Mouse (Mus musculus) stomach, postnatal 0 days (tissue): ENCODE data around the gene Sgms1. TPM values are rescaled to one million over a fixed set of nuclear protein-coding genes. Genes with fewer than 3 reads are reported as not detected.

Experiments used
- ATAC-seq: fragments of 200-750 bp; cut with Nextera tagmentation; 2 replicates; pipeline ENCODE4 v1.8.0; 2017; ENCODE audit not compliant: low FRiP score, low TSS enrichment
- DNase-seq: peaks from one replicate; pipeline ENCODE4 v3.0.0-alpha.2; 2016; ENCODE audit warnings: low spot score
- H3K27ac ChIP-seq: fragments of 300-500 bp; sonication (generic); replicated peaks from 2 replicates; pipeline ENCODE4 v1.5.1; 2014; ENCODE audit warnings: mild to moderate bottlenecking, control low read depth
- H3K27me3 ChIP-seq: fragments of 300-500 bp; sonication (generic); 2 replicates; pipeline ENCODE4 v1.6.1; 2014; ENCODE audit warnings: low read length; ENCODE audit not compliant: control insufficient read depth, insufficient read depth
- H3K36me3 ChIP-seq: fragments of 300-500 bp; sonication (generic); 2 replicates; pipeline ENCODE4 v1.6.1; 2014; ENCODE audit warnings: low read length, mixed read lengths; ENCODE audit not compliant: control insufficient read depth, insufficient read depth
- H3K4me1 ChIP-seq: fragments of 300-500 bp; sonication (generic); replicated peaks from 2 replicates; pipeline ENCODE4 v1.6.1; 2014; ENCODE audit warnings: antibody characterized with exemption; ENCODE audit not compliant: control insufficient read depth, insufficient read depth
- H3K4me2 ChIP-seq: fragments of 300-500 bp; sonication (generic); replicated peaks from 2 replicates; pipeline ENCODE4 v1.6.1; 2014; ENCODE audit warnings: low read depth, mild to moderate bottlenecking, control low read depth, moderate library complexity
- H3K4me3 ChIP-seq: fragments of 300-500 bp; sonication (generic); 2 replicates; pipeline ENCODE4 v1.5.1; 2014; ENCODE audit warnings: low read depth, low read length, control low read depth
- H3K9ac ChIP-seq: fragments of 300-500 bp; sonication (generic); 2 replicates; pipeline ENCODE4 v1.6.1; 2014; ENCODE audit warnings: mild to moderate bottlenecking, low read length, control low read depth, mixed read lengths
- H3K9me3 ChIP-seq: fragments of 300-500 bp; sonication (generic); 2 replicates; pipeline ENCODE4 v1.6.1; 2016; ENCODE audit warnings: low read length; ENCODE audit not compliant: control insufficient read depth
- CTCF ChIP-seq: IDR thresholded peaks from 2 replicates; pipeline ENCODE4 v1.5.1; 2016; ENCODE audit warnings: antibody characterized with exemption, low read depth, mild to moderate bottlenecking, moderate library complexity
- EP300 ChIP-seq: optimal IDR thresholded peaks from 2 replicates; pipeline ENCODE3; 2016; ENCODE audit warnings: antibody characterized with exemption
- WGBS: fragments of 180-500 bp; shearing (Covaris S2); extraction: QIAGEN DNeasy Blood & Tissue Kit; methylation state at CpG from one replicate; pipeline ENCODE4 v1.1.7; 2014; 5-methylcytosine and 5-hydroxymethylcytosine counted together
- polyA plus RNA-seq: library from polyadenylated mRNA; unstranded; fragments of >200 nt; fragmentation: Nextera tagmentation; extraction: Ambion mirVana; gene quantifications from 2 replicates; pipeline ENCODE4 v1.2.1, GENCODE M21; 2015

Sgms1 gene
- polyA plus RNA-seq, 1 experiment from 2014 or later = 29.3 TPM

DNA sequence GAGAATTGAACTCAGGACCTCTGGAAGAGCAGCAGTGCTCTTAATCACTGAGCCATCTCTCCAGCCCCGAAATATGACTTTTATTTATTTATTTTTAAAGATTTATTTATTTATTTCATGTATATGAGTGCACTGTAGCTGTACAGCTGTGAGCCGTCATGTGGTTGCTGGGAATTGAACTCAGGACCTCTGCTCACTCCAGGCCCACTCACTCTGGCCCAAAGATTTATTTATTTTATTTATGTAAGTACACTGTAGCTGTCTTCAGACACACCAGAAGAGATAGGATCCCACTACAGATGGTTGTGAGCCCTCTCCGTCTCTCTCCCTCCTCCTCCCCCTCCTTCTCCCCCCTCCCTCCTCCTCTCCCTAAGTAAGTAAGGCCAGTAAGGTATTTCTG is 101.7 kb downstream of the Sgms1 start:
- Histone ChIP-seq H3K4me1 (peaks cover 5% of the 10 kb centered on the region), H3K4me2 (no peak overlapping the region), H3K9ac (no peak overlapping the region), H3K36me3 (no peaks in the 10 kb centered on the region), H3K9me3 (no peaks in the 10 kb centered on the region), H3K4me3 (no peak overlapping the region), H3K27ac (no peak overlapping the region), H3K27me3 (no peaks in the 10 kb centered on the region)
- ATAC-seq (peak; percentile 22; the same call in 1 of the 2 replicates), DNase-seq (no peak)
- WGBS = 71% methylated on average over 3 of the region's 3 CpGs
- TF ChIP-seq EP300 (no peak), CTCF (no peak)

DNA sequence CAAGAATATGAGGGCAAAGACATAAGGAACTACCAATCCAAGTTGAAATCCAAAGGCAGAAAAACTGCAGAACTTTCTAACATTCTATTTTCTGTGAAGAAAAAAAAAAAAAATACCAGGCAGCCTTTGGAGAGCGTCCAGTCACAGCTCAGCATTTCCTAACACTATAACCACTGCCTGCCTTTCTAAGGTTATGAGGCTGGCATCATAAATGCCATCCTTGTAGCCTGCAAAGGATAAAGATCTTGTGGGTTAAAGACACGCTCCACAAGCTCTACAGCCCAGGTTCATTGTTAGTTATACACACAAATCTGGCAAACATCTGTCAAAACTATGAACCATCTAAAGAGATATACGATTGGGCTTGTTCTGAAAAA is 104.1 kb downstream of the Sgms1 start:
- 58% methylated on average over 3 of the region's 3 CpGs for WGBS
- ATAC-seq (no peak), DNase-seq (no peak)
- TF ChIP-seq EP300 = no peak
- no peak for TF ChIP-seq CTCF
- Histone ChIP-seq H3K9ac (no peak overlapping the region), H3K4me2 (no peak overlapping the region), H3K9me3 (no peaks in the 10 kb centered on the region), H3K27me3 (no peaks in the 10 kb centered on the region), H3K27ac (no peak overlapping the region), H3K4me3 (no peak overlapping the region), H3K4me1 (no peaks in the 10 kb centered on the region), H3K36me3 (no peaks in the 10 kb centered on the region)

DNA sequence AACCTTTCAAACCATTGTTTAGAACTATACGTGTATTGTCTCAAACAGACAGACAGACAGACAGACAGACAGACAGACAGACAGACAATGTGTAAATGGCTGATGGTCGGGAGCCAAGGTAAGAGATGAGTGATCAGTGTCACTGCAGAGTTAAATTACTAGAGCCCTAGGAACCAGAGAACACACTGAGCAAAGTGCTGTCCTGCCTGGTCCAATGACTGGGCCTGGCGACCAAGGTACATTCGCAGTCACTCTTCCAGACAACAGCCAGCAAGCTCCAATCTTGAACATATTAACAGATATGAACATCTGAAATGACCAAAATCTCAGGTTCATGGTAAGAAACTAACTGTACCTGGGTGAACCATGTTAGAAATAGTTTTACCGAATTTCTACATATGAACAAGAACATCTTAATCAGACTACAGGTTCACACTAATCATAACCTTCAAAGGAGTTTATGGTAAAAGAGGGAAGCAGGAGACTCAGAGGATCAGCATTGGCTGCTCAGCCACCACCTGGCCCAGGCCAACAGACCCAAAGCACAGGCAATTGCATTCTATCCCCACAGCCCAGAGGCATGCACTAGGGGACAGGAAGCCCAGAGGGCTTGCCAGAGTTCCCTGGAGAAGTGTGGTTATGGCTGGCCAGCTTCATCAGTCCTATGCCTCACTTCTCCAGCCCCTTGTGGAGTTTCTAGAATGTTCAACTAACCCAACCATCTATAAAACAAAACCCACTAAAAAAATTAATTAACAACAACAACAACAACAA is 104.6 kb downstream of the Sgms1 start:
- DNase-seq (no peak), ATAC-seq (no peak)
- H3K27me3 ChIP-seq = no peaks in the 10 kb centered on the region
- H3K9me3 ChIP-seq = no peaks in the 10 kb centered on the region
- H3K4me3 ChIP-seq = no peak overlapping the region
- H3K36me3 ChIP-seq = no peaks in the 10 kb centered on the region
- H3K9ac ChIP-seq = no peak overlapping the region
- no peak overlapping the region for H3K27ac ChIP-seq
- TF ChIP-seq EP300 (no peak), CTCF (no peak)
- no peak overlapping the region for H3K4me2 ChIP-seq
- 95% methylated on average over 5 of the region's 5 CpGs for WGBS
- H3K4me1 ChIP-seq = no peaks in the 10 kb centered on the region

DNA sequence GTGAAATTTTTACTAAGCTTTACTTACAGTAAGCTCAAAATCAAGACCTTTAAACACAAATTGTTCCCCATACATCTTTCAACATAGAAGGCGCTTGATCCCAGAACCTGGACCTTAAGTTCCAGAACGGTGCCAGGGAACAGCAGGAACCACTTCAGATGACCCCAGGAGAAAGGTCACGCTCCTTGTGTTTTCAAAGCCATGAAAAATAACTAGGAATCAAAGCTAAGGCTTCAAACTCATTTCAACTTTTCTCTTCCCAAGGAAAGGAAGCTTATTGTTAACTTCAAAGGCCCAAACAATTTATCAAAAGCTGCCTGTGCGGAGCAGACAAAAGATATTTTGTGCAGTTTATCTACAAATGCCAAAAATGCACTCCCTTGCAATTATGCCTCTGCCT is 107.6 kb downstream of the Sgms1 start:
- DNase-seq = no peak
- 68% methylated on average over 4 of the region's 4 CpGs for WGBS

DNA sequence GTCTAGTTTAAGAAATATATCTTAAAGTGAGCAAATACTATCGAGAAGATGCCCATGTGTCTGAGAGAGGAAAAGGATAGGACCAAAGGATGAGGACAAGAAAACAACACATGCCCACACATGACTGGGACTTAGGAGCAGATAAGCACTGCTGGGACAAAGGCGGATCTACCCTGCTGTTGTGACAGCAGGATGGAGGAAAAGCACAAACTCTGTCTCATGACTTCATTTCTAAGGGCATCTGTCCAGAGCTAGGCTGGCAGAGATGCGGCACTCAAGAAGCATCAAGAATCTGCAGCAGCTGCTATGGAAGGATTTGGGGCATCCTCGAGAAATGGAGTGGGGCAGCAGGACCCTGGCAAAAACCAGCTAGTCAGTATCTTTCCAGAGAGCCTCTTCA is 109.1 kb downstream of the Sgms1 start:
- WGBS = 85% methylated on average over 4 of the region's 4 CpGs
- H3K4me3 ChIP-seq = no peak overlapping the region
- TF ChIP-seq EP300 (no peak), CTCF (no peak)

More for the DNA sequence above, 107.6 kb downstream of the Sgms1 start:
- Histone ChIP-seq H3K36me3 (no peaks in the 10 kb centered on the region), H3K27ac (no peak overlapping the region), H3K9me3 (no peaks in the 10 kb centered on the region), H3K4me3 (no peak overlapping the region), H3K9ac (no peak overlapping the region), H3K4me2 (no peak overlapping the region), H3K27me3 (no peaks in the 10 kb centered on the region), H3K4me1 (no peaks in the 10 kb centered on the region)
- no peak for ATAC-seq
- TF ChIP-seq EP300 (no peak), CTCF (no peak)

DNA sequence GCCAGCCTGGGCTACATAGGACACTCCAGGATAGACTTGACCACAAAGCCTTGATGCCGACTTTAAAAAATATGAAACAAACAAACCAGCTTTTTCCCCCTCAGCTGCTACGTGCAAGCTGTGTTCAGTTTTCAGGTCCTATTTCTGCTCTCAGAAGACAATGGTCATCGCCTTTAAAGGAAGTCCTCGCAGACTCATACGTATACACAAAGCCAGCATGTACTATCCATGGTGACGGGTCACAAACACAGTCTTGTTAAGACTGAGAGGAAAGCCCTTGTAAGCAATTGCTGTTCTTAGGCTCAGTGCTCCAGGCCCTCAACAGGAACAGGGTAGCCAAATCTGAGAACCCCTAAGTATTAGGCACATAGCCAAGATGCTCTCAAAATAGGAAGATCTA is 110.1 kb downstream of the Sgms1 start:
- H3K9me3 ChIP-seq = no peaks in the 10 kb centered on the region
- no peaks in the 10 kb centered on the region for H3K4me1 ChIP-seq
- H3K9ac ChIP-seq = no peak overlapping the region
- H3K4me2 ChIP-seq = no peak overlapping the region
- H3K27ac ChIP-seq = no peak overlapping the region
- no peaks in the 10 kb centered on the region for H3K36me3 ChIP-seq
- DNase-seq (no peak), ATAC-seq (no peak)
- no peaks in the 10 kb centered on the region for H3K27me3 ChIP-seq
- WGBS = 74% methylated on average over 6 of the region's 6 CpGs
- no peak overlapping the region for H3K4me3 ChIP-seq
- TF ChIP-seq EP300 (no peak), CTCF (no peak)

More for the DNA sequence above, 109.1 kb downstream of the Sgms1 start:
- H3K36me3 ChIP-seq = no peaks in the 10 kb centered on the region
- H3K4me2 ChIP-seq = no peak overlapping the region
- H3K4me1 ChIP-seq = no peaks in the 10 kb centered on the region
- no peak overlapping the region for H3K27ac ChIP-seq
- H3K27me3 ChIP-seq = no peaks in the 10 kb centered on the region
- DNase-seq = no peak
- no peaks in the 10 kb centered on the region for H3K9me3 ChIP-seq
- ATAC-seq = no peak
- no peak overlapping the region for H3K9ac ChIP-seq
